10 mouse cellular contexts compared by ENCODE assay signal in the genomic region with DNA sequence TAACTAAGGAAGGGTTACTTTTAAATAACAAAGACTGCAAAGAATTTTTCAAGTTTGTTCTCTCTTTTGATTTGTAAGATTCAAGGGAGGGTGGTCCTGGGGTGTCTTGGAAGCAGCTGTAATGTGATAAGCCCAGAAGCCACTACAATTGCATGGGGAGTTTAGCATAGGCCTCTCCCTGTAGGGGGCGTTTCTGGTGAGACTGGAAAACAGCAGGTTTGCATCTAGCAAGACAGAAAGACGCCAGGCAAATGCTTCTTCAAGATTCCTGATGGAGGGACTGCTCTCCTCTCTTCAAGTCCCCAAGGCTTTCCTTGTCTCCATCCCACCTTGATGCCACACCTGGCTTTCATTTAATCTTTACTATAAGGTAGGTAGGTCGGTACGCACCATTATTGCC.
A peak's percentile ranks its signal among the peaks of the same experiment; 100 is the strongest.
DNase-seq lines count a peak whose midpoint lies in the region; ATAC-seq lines count a peak whose summit lies in the region.
"Had no signal": no experiment of that assay in that cellular context is flagged by ENCODE, and none has a peak within 500 bp of the region (broad histone marks: within the 10 kb centered on the region; RNA-seq: fewer than 3 reads in every experiment).

No protein-coding gene starts in this region.

- peaks cover 14% of the 10 kb centered on the region; the same call in 1 of the 2 replicates for H3K4me1 ChIP-seq in neural tube, embryonic 11.5 days (ENCODE audit: control insufficient read depth, insufficient read depth, low read length)
- H3K4me1 ChIP-seq in hindbrain, embryonic 14.5 days (replicated peaks; ENCODE audit: control insufficient read depth, insufficient read depth, low read length): peaks cover 25% of the 10 kb centered on the region

- H3K4me2 ChIP-seq in neural tube, embryonic 11.5 days (ENCODE audit: low read depth): no peak overlapping the region
- H3K4me2 ChIP-seq in hindbrain, embryonic 14.5 days (replicated peaks): peak overlapping the region; percentile 43

- DNase-seq in cerebellum, adult 18-20 months: peak; percentile 11 to 16
- no peak for DNase-seq in cerebellum, postnatal 4 days (ENCODE audit: low spot score in 2 of 2)
- DNase-seq in neural tube, embryonic 11.5 days (ENCODE audit: low spot score): peak; percentile 25
- DNase-seq in neural tube, embryonic 10.5 days (ENCODE audit: extremely low spot score, low spot score): no peak
- peak; percentile 38 for DNase-seq in hindbrain, embryonic 14.5 days (ENCODE audit: low spot score)
- peak; percentile 51 for DNase-seq in retina, embryonic 14.5 days (ENCODE audit: low spot score)
- DNase-seq in heart, adult 18-20 months: no peak
- DNase-seq: kidney, adult 2 months; lung, postnatal 14 days had no signal

- H3K9ac ChIP-seq in neural tube, embryonic 11.5 days (ENCODE audit: low read length): no peak overlapping the region
- peak overlapping the region; percentile 32 for H3K9ac ChIP-seq in hindbrain, embryonic 14.5 days

- no peaks in the 10 kb centered on the region for H3K36me3 ChIP-seq in neural tube, embryonic 11.5 days (ENCODE audit: control insufficient read depth, insufficient read depth, low read length)
- no peaks in the 10 kb centered on the region for H3K36me3 ChIP-seq in hindbrain, embryonic 14.5 days (replicated peaks; ENCODE audit: control insufficient read depth, insufficient read depth)

- H3K27me3 ChIP-seq in neural tube, embryonic 11.5 days (ENCODE audit: control insufficient read depth, insufficient read depth, low read length): no peaks in the 10 kb centered on the region
- H3K27me3 ChIP-seq in hindbrain, embryonic 14.5 days (ENCODE audit: control insufficient read depth, insufficient read depth, low read length): no peaks in the 10 kb centered on the region

- no peaks in the 10 kb centered on the region for H3K9me3 ChIP-seq in neural tube, embryonic 11.5 days (ENCODE audit: control insufficient read depth, low read length)
- no peaks in the 10 kb centered on the region for H3K9me3 ChIP-seq in hindbrain, embryonic 14.5 days (ENCODE audit: control insufficient read depth, low read length)

- 29% methylated on average over 4 of the region's 4 CpGs for WGBS in neural tube, embryonic 11.5 days
- 29% methylated on average over 4 of the region's 4 CpGs for WGBS in hindbrain, embryonic 14.5 days

- no peak overlapping the region for H3K4me3 ChIP-seq in neural tube, embryonic 11.5 days (ENCODE audit: low read depth, low read length)
- no peak overlapping the region for H3K4me3 ChIP-seq in hindbrain, embryonic 14.5 days (replicated peaks; ENCODE audit: low read length)

- ATAC-seq in neural tube, embryonic 11.5 days (ENCODE audit: insufficient read depth, low FRiP score, low TSS enrichment): no peak
- no peak for ATAC-seq in hindbrain, embryonic 14.5 days (ENCODE audit: low FRiP score)
- no peak for ATAC-seq in megakaryocyte-erythroid progenitor cell, adult 5-6 weeks (replicated peaks; ENCODE audit: low FRiP score, low TSS enrichment, poor library complexity, severe bottlenecking)

- peak overlapping the region; percentile 5; the same call in 1 of the 2 replicates for H3K27ac ChIP-seq in neural tube, embryonic 11.5 days (ENCODE audit: low read depth, low read length)
- peak overlapping the region; percentile 88 for H3K27ac ChIP-seq in hindbrain, embryonic 14.5 days

Comparison
In these comparisons a context has a peak if more than half of its experiments do, and no peak if none do; other contexts are left out.
1. DNase-seq: peak in cerebellum, adult 18-20 months (2 of 2), neural tube, embryonic 11.5 days (single experiment), hindbrain, embryonic 14.5 days (single experiment) and retina, embryonic 14.5 days (single experiment); none in cerebellum, postnatal 4 days (0 of 2), neural tube, embryonic 10.5 days (single experiment) and heart, adult 18-20 months (0 of 2).